Mouse (Mus musculus) T-helper 2 cell (primary cell): ENCODE measurements at regions not wholly inside any gene's neighbourhood (a gene's known extent, or its start where the extent isn't known, plus 50 kb on each side); places are given as distances from the start of the nearest gene placed in this dataset.

ENCODE experiments used
- in situ Hi-C: fragments of 300-600 bp; cut with MboI, MseI; formaldehyde crosslinking; loops from one replicate; pipeline ENCODE4 v1.15.1; 2025; ENCODE audit warnings: high pct_unique_total_duplicates

GRCm38 (mm10) chr1:34738386-34739067, 104.3 kb downstream of the Fam168b start:
- in situ Hi-C loops, result no loop called here

GRCm38 (mm10) chr1:34739621-34740020, 103.2 kb downstream of the Fam168b start:
- in situ Hi-C loops, result loop anchor here (5.0 kb wide), 1 partner anchor 153 kb away; no protein-coding TSS in a partner anchor

- in situ Hi-C loops, result loop anchor here (5.0 kb wide), 1 partner anchor 151 kb away; no protein-coding TSS in a partner anchor
These were observed 102.0 kb downstream of the Fam168b start for GRCm38 (mm10) chr1:34740891-34741290.

- in situ Hi-C loops, result loop anchor here (5.0 kb wide), 1 partner anchor 150 kb away; no protein-coding TSS in a partner anchor
These were observed 100.6 kb downstream of the Fam168b start for GRCm38 (mm10) chr1:34742234-34742633.

GRCm38 (mm10) chr1:34745881-34746280, 97.0 kb downstream of the Fam168b start:
- in situ Hi-C loops, result no loop called here

GRCm38 (mm10) chr1:34749161-34750040, 93.5 kb downstream of the Fam168b start:
- in situ Hi-C loops, result no loop called here

GRCm38 (mm10) chr1:34750061-34751054, 92.5 kb downstream of the Fam168b start:
- in situ Hi-C loops, result no loop called here

GRCm38 (mm10) chr1:34751128-34751527, 91.7 kb downstream of the Fam168b start:
- in situ Hi-C loops, result no loop called here

GRCm38 (mm10) chr1:34753581-34753980, 89.3 kb downstream of the Fam168b start:
- in situ Hi-C loops, result no loop called here

GRCm38 (mm10) chr1:34760547-34760946, 82.3 kb downstream of the Fam168b start:
- in situ Hi-C loops, result no loop called here

- in situ Hi-C loops, result no loop called here
These were observed 81.4 kb downstream of the Fam168b start for GRCm38 (mm10) chr1:34761436-34761835.

GRCm38 (mm10) chr1:34761870-34762269, 81.0 kb downstream of the Fam168b start:
- in situ Hi-C loops, result no loop called here
